Mouse (Mus musculus): ENCODE measurements at regions not wholly inside any gene's neighbourhood (a gene's known extent, or its start where the extent isn't known, plus 50 kb on each side); places are given as distances from the start of the nearest gene placed in this dataset.

DNA sequence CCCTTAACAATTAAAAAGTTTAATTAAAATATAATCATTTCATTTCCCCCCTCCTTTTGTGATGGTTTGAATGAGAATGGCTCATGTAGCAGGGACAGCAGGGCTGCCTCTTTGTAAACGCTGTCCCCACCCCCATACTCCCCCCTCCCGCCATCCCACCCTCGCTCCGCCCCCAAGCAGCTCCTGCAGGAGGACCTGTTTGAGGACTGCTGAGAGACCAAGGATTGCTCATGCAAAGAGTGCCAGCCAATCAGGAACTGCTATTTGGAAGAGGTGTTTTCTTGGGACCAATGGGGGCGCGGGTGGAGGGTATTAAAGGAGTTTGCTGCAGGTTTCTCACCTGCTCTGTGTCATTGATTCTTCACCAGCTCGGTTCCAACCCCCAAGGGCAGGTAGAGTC, 154.6 kb downstream of the Dusp6 start:
- H3ac ChIP-seq (ENCODE audit: control insufficient read depth, insufficient read length, low read depth), result no peak overlapping the region
- H3K36me3 ChIP-seq (ENCODE audit: control insufficient read depth, insufficient read depth), result no peaks in the 10 kb centered on the region
- TF ChIP-seq CEBPB (IDR thresholded peaks at IDR 0.05; ENCODE audit: low read depth) (no peak), MYOD1 (IDR thresholded peaks at IDR 0.05; ENCODE audit: control insufficient read depth, insufficient read length, low read depth) (no peak), FOSL1 (IDR thresholded peaks at IDR 0.05; ENCODE audit: insufficient read depth, low read length, poor library complexity, severe bottlenecking) (no peak), USF1 (IDR thresholded peaks at IDR 0.05; ENCODE audit: low read depth) (no peak)
- no peak overlapping the region for H3K4me3 ChIP-seq (ENCODE audit: insufficient read depth, poor library complexity, severe bottlenecking)
- H3K27me3 ChIP-seq (ENCODE audit: control insufficient read depth, insufficient read depth, insufficient read length), result no peaks in the 10 kb centered on the region
- no peaks in the 10 kb centered on the region for H3K79me2 ChIP-seq (ENCODE audit: control insufficient read depth, insufficient read depth)
- H3K79me3 ChIP-seq (ENCODE audit: low read depth), result no peaks in the 10 kb centered on the region

DNA sequence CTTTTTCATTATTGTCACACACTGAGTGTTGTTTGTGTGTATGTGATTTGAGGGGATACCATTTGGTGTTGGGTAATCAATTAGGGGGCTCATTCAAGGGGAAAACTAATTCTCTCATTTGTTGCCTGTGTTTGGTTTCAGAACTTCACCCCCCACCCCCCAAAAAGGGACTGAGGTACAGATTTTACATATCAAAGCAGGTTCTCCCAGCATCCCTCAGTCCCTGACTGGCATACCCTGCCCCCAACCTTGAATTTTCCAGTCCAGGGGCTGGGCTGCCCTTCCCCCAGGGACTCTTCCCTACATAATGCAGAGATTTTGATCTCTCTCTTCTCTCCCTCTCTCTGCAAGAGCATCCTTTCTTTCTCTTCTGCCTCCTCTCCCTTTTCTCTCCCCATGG, 155.5 kb downstream of the Dusp6 start:
- H3K79me2 ChIP-seq (ENCODE audit: control insufficient read depth, insufficient read depth), result no peaks in the 10 kb centered on the region
- TF ChIP-seq MAX (IDR thresholded peaks at IDR 0.05) (no peak), CEBPB (IDR thresholded peaks at IDR 0.05; ENCODE audit: low read depth) (no peak), USF1 (IDR thresholded peaks at IDR 0.05; ENCODE audit: low read depth) (no peak), MYOG (IDR thresholded peaks at IDR 0.05; ENCODE audit: control insufficient read depth, extremely low read depth, insufficient read length) (no peak), FOSL1 (IDR thresholded peaks at IDR 0.05; ENCODE audit: insufficient read depth, low read length, poor library complexity, severe bottlenecking) (no peak), MYOD1 (IDR thresholded peaks at IDR 0.05; ENCODE audit: control insufficient read depth, insufficient read length, low read depth) (no peak), CTCF (IDR thresholded peaks at IDR 0.05; ENCODE audit: control insufficient read depth, insufficient read depth, insufficient read length) (no peak)
- H3K79me3 ChIP-seq (ENCODE audit: low read depth), result no peaks in the 10 kb centered on the region
- no peak overlapping the region for H3K4me3 ChIP-seq (ENCODE audit: insufficient read depth, poor library complexity, severe bottlenecking)
- H3ac ChIP-seq (ENCODE audit: control insufficient read depth, insufficient read length, low read depth), result no peak overlapping the region
- no peaks in the 10 kb centered on the region for H3K27me3 ChIP-seq (ENCODE audit: control insufficient read depth, insufficient read depth, insufficient read length)
- no peaks in the 10 kb centered on the region for H3K36me3 ChIP-seq (ENCODE audit: control insufficient read depth, insufficient read depth)

DNA sequence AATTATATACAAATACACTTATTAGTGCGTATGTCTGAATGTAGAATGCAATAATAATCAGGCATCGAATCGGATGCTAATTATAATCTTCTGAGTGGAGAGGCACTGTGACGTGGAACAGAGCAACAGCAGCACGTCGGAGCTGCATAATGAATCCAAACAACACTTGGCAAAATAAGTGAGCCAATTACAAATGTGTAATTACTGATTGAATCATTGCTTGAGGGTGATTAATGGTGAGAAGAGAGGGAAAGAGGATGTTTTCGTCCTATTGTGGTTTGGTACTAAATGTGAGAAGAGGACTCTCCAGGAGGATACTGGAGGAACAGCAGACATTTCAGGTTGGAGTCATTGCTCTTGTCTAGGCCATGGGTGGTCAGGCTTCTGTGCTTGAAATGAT, 156.5 kb downstream of the Dusp6 start:
- Histone ChIP-seq H3K27me3 (ENCODE audit: control insufficient read depth, insufficient read depth, insufficient read length) (no peaks in the 10 kb centered on the region), H3ac (ENCODE audit: control insufficient read depth, insufficient read length, low read depth) (no peak overlapping the region), H3K79me2 (ENCODE audit: control insufficient read depth, insufficient read depth) (no peaks in the 10 kb centered on the region), H3K36me3 (ENCODE audit: control insufficient read depth, insufficient read depth) (no peaks in the 10 kb centered on the region), H3K79me3 (ENCODE audit: low read depth) (no peaks in the 10 kb centered on the region), H3K4me3 (ENCODE audit: insufficient read depth, poor library complexity, severe bottlenecking) (no peak overlapping the region)
- TF ChIP-seq CTCF (IDR thresholded peaks at IDR 0.05; ENCODE audit: control insufficient read depth, insufficient read depth, insufficient read length) (no peak), FOSL1 (IDR thresholded peaks at IDR 0.05; ENCODE audit: insufficient read depth, low read length, poor library complexity, severe bottlenecking) (no peak), MYOD1 (IDR thresholded peaks at IDR 0.05; ENCODE audit: control insufficient read depth, insufficient read length, low read depth) (no peak), USF1 (IDR thresholded peaks at IDR 0.05; ENCODE audit: low read depth) (no peak), MAX (IDR thresholded peaks at IDR 0.05) (no peak), MYOG (IDR thresholded peaks at IDR 0.05; ENCODE audit: control insufficient read depth, extremely low read depth, insufficient read length) (no peak), CEBPB (IDR thresholded peaks at IDR 0.05; ENCODE audit: low read depth) (no peak)

DNA sequence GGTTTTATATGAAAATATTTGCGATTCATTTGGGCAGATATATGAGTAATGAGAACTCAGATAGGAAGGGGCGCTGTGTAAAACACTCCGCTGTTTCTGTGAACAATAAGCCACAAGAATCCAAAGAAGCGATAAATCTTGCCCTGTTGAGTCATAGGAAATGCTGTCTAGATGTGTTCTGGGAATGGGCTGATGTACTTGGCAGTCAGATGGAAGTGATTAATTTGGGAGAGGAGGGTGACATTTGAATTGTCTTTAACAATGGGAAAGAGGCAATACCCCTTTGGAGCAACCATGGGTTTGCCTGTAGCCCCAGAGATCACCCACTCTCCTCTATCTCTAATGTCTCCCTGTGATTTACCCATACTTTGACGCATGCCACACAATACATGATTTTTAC, 160.4 kb downstream of the Dusp6 start:
- no peak overlapping the region for H3ac ChIP-seq (ENCODE audit: control insufficient read depth, insufficient read length, low read depth)
- TF ChIP-seq MAX (IDR thresholded peaks at IDR 0.05) (no peak), USF1 (IDR thresholded peaks at IDR 0.05; ENCODE audit: low read depth) (no peak), CEBPB (IDR thresholded peaks at IDR 0.05; ENCODE audit: low read depth) (no peak), FOSL1 (IDR thresholded peaks at IDR 0.05; ENCODE audit: insufficient read depth, low read length, poor library complexity, severe bottlenecking) (peak; percentile 91)

DNA sequence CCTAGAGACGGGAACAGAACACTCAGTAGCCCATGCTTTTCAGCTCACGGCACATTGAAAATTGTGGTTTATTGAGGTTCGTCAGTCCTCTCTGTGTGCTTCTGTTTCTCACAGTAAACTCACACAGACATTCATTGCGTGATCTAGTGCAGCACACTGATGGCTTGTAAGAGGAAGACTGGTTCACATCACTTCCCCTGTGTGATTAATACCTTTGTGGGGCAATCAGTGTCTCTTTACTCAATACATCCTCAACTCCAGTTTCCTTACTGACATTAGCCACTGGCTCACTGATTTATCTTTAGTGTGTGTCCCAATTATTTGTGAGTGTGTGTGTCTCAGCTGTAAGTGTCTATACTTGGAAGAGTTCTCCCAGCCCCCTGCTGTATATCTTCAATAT, 162.2 kb downstream of the Dusp6 start:
- H3K4me3 ChIP-seq (ENCODE audit: insufficient read depth, poor library complexity, severe bottlenecking), result no peak overlapping the region
- no peaks in the 10 kb centered on the region for H3K79me3 ChIP-seq (ENCODE audit: low read depth)
- no peaks in the 10 kb centered on the region for H3K79me2 ChIP-seq (ENCODE audit: control insufficient read depth, insufficient read depth)
- no peaks in the 10 kb centered on the region for H3K36me3 ChIP-seq (ENCODE audit: control insufficient read depth, insufficient read depth)
- TF ChIP-seq CTCF (IDR thresholded peaks at IDR 0.05; ENCODE audit: control insufficient read depth, insufficient read depth, insufficient read length) (no peak), USF1 (IDR thresholded peaks at IDR 0.05; ENCODE audit: low read depth) (no peak), FOSL1 (IDR thresholded peaks at IDR 0.05; ENCODE audit: insufficient read depth, low read length, poor library complexity, severe bottlenecking) (no peak), MYOG (IDR thresholded peaks at IDR 0.05; ENCODE audit: control insufficient read depth, extremely low read depth, insufficient read length) (no peak), MYOD1 (IDR thresholded peaks at IDR 0.05; ENCODE audit: control insufficient read depth, insufficient read length, low read depth) (no peak), CEBPB (IDR thresholded peaks at IDR 0.05; ENCODE audit: low read depth) (no peak), MAX (IDR thresholded peaks at IDR 0.05) (no peak)
- no peaks in the 10 kb centered on the region for H3K27me3 ChIP-seq (ENCODE audit: control insufficient read depth, insufficient read depth, insufficient read length)
- no peak overlapping the region for H3ac ChIP-seq (ENCODE audit: control insufficient read depth, insufficient read length, low read depth)

More for the DNA sequence above, 160.4 kb downstream of the Dusp6 start:
- Histone ChIP-seq H3K79me2 (ENCODE audit: control insufficient read depth, insufficient read depth) (no peaks in the 10 kb centered on the region), H3K27me3 (ENCODE audit: control insufficient read depth, insufficient read depth, insufficient read length) (no peaks in the 10 kb centered on the region), H3K4me3 (ENCODE audit: insufficient read depth, poor library complexity, severe bottlenecking) (no peak overlapping the region), H3K36me3 (ENCODE audit: control insufficient read depth, insufficient read depth) (no peaks in the 10 kb centered on the region), H3K79me3 (ENCODE audit: low read depth) (no peaks in the 10 kb centered on the region)

DNA sequence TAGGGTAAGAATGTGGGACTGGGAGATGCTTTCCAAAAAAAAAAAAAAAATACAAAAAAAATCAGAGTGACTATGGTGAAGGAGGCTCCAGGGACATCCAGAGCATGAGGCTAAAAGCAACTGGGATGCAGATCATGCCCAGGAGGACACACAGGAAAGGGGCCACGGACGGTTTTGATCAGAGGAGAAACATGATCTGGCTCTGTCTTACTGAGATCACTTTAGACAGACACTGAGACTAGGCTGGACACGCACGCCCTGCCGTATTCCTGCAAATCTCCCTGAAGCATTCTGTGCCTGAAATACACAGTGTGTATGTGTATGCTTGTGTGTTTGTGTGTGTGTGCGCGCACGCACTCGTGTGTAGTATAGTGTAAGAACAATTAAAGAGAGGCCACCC, 167.1 kb downstream of the Dusp6 start:
- Histone ChIP-seq H3K36me3 (ENCODE audit: control insufficient read depth, insufficient read depth) (no peaks in the 10 kb centered on the region), H3K79me3 (ENCODE audit: low read depth) (no peaks in the 10 kb centered on the region), H3K79me2 (ENCODE audit: control insufficient read depth, insufficient read depth) (no peaks in the 10 kb centered on the region), H3K4me3 (ENCODE audit: insufficient read depth, poor library complexity, severe bottlenecking) (no peak overlapping the region), H3K27me3 (ENCODE audit: control insufficient read depth, insufficient read depth, insufficient read length) (no peaks in the 10 kb centered on the region), H3ac (ENCODE audit: control insufficient read depth, insufficient read length, low read depth) (no peak overlapping the region)
- TF ChIP-seq MAX (IDR thresholded peaks at IDR 0.05), result no peak
- TF ChIP-seq FOSL1 (IDR thresholded peaks at IDR 0.05; ENCODE audit: insufficient read depth, low read length, poor library complexity, severe bottlenecking), result no peak
- TF ChIP-seq CEBPB (IDR thresholded peaks at IDR 0.05; ENCODE audit: low read depth), result no peak
- no peak for TF ChIP-seq MYOD1 (IDR thresholded peaks at IDR 0.05; ENCODE audit: control insufficient read depth, insufficient read length, low read depth)
- TF ChIP-seq CTCF (IDR thresholded peaks at IDR 0.05; ENCODE audit: control insufficient read depth, insufficient read depth, insufficient read length), result no peak
- TF ChIP-seq MYOG (IDR thresholded peaks at IDR 0.05; ENCODE audit: control insufficient read depth, extremely low read depth, insufficient read length), result no peak
- TF ChIP-seq USF1 (IDR thresholded peaks at IDR 0.05; ENCODE audit: low read depth), result no peak
